Mouse (Mus musculus) sigmoid colon, adult 10 weeks (tissue): ENCODE results near the gene Ifit1bl2. TPM values are rescaled to one million over a fixed set of nuclear protein-coding genes. Genes with fewer than 3 reads are reported as not detected.

Experiments
- polyA plus RNA-seq: library from polyadenylated mRNA; stranded (reverse); fragments of 350-450 nt; fragmentation: Illumina TruSeq; extraction: RNeasy Lipid Tissue Mini Kit (QIAGEN cat#74804); gene quantifications from one replicate; pipeline ENCODE4 v1.2.3, GENCODE M21; 2014; ENCODE audit warnings: low read depth, low replicate concordance

Ifit1bl2 gene
- 25.4 TPM for polyA plus RNA-seq

GRCm38 (mm10) chr19:34640623-34641022, at the start of gene Ifit1bl2, which contains the start of gene Ifit1:
Ifit1bl2 (minus strand) TSS chr19:34640743.
Ifit1 (plus strand) TSS chr19:34640871.

GRCm38 (mm10) chr19:34607237-34608051, 33.1 kb downstream of the Ifit1bl2 start, which contains the start of gene Ifit3b:
Ifit3b (plus strand) TSS chr19:34607970.

GRCm38 (mm10) chr19:34601888-34602287, 38.7 kb downstream of the Ifit1bl2 start, which contains the start of gene Ifit1bl1:
Ifit1bl1 (minus strand) TSS chr19:34601956.

GRCm38 (mm10) chr19:34583126-34583766, 57.3 kb downstream of the Ifit1bl2 start, which contains the start of gene Ifit3:
Ifit3 (plus strand) TSS chr19:34583531.

Other genes starting within 250 kb of the Ifit1bl2 start
- 2.9 TPM for gene Ch25h, start 165.6 kb downstream of the Ifit1bl2 start, polyA plus RNA-seq
- 65.5 TPM for gene Lipa, start 113.3 kb downstream of the Ifit1bl2 start, polyA plus RNA-seq
- gene Ifit2, start 90.0 kb downstream of the Ifit1bl2 start, polyA plus RNA-seq: 27.3 TPM
- 13.4 TPM for gene Ifit3, start 57.2 kb downstream of the Ifit1bl2 start, polyA plus RNA-seq
- 670 TPM for gene Ifit1bl1, start 38.8 kb downstream of the Ifit1bl2 start, polyA plus RNA-seq
- gene Ifit3b, start 32.8 kb downstream of the Ifit1bl2 start, polyA plus RNA-seq: 6.4 TPM
- gene Ifit1, start 128 bp upstream of the Ifit1bl2 start, polyA plus RNA-seq: 32.0 TPM
- 15.1 TPM for gene Slc16a12, start 106.5 kb upstream of the Ifit1bl2 start, polyA plus RNA-seq
- gene Pank1, start 238.7 kb upstream of the Ifit1bl2 start, polyA plus RNA-seq: 54.1 TPM